Mouse (Mus musculus) ES-E14 (cell line): Measurements from ENCODE around the gene Zfp108. TPM values are rescaled to one million over a fixed set of nuclear protein-coding genes. Genes with fewer than 3 reads are reported as not detected.
A peak's percentile ranks its signal among the peaks of the same experiment; 100 is the strongest.

Source experiments
- DNase-seq: peaks from one replicate; pipeline ENCODE4 v3.0.0-alpha.2; 2013; ENCODE audit warnings: low read depth, low spot score
- H3K27ac ChIP-seq: 2 replicates; pipeline ENCODE4 v1.5.1; 2012; ENCODE audit warnings: low read depth, mild to moderate bottlenecking, low read length, moderate library complexity, mixed read lengths; ENCODE audit not compliant: poor library complexity, insufficient read depth, severe bottlenecking
- H3K36me3 ChIP-seq: 2 replicates; pipeline ENCODE4 v1.6.1; 2012; ENCODE audit warnings: mild to moderate bottlenecking, low read length, moderate library complexity, mixed read lengths; ENCODE audit not compliant: control insufficient read depth, poor library complexity, insufficient read depth, severe bottlenecking
- H3K4me1 ChIP-seq, 2 experiments: fragments of 150-350 bp in 1 of 2; sonication (generic) in 1 of 2; 2 replicates each; pipeline ENCODE4 v1.6.1; 2012; ENCODE audit warnings: low read length in 2 of 2, mild to moderate bottlenecking in 1 of 2, mixed read lengths in 1 of 2; ENCODE audit not compliant: control insufficient read depth in 2 of 2, insufficient read depth in 2 of 2, poor library complexity in 1 of 2
- H3K4me3 ChIP-seq, 2 experiments: fragments of 150-350 bp in 1 of 2; sonication (generic) in 1 of 2; 2 replicates each; pipeline ENCODE4 v1.5.1; 2012; ENCODE audit warnings: low read length in 2 of 2, low read depth in 1 of 2, mild to moderate bottlenecking in 1 of 2, mixed read lengths in 1 of 2; ENCODE audit not compliant: insufficient read depth in 1 of 2, poor library complexity in 1 of 2, severe bottlenecking in 1 of 2
- H3K9ac ChIP-seq: 2 replicates; pipeline ENCODE4 v1.6.1; 2012; ENCODE audit warnings: low read depth, mild to moderate bottlenecking, low read length, mixed read lengths; ENCODE audit not compliant: poor library complexity, insufficient read depth, severe bottlenecking
- H3K9me3 ChIP-seq: fragments of 150-350 bp; sonication (generic); 2 replicates; pipeline ENCODE4 v1.6.1; 2012; ENCODE audit warnings: low read depth, mild to moderate bottlenecking, low read length; ENCODE audit not compliant: control insufficient read depth, insufficient read depth
- CHD2 ChIP-seq: IDR thresholded peaks from 2 replicates; pipeline ENCODE4 v1.6.1; 2014; ENCODE audit warnings: mild to moderate bottlenecking, low read depth, low read length, inconsistent platforms
- HCFC1 ChIP-seq: IDR thresholded peaks from 2 replicates; pipeline ENCODE4 v1.6.1; 2012; ENCODE audit warnings: low read length, inconsistent platforms, borderline replicate concordance; ENCODE audit not compliant: insufficient read depth
- MAFK ChIP-seq: IDR thresholded peaks from 2 replicates; pipeline ENCODE4 v1.6.1; 2014; ENCODE audit warnings: mild to moderate bottlenecking, low read depth, low read length, inconsistent platforms; ENCODE audit not compliant: insufficient read depth
- ZC3H11A ChIP-seq: IDR thresholded peaks from 2 replicates; pipeline ENCODE4 v1.6.1; 2012; ENCODE audit warnings: low read depth, mild to moderate bottlenecking, inconsistent platforms, low read length, borderline replicate concordance
- ZNF384 ChIP-seq: IDR thresholded peaks from 2 replicates; pipeline ENCODE4 v1.6.1; 2012; ENCODE audit warnings: low read depth, low read length, inconsistent platforms
- in situ Hi-C, 2 experiments: fragments of 600-800 bp; cut with MboI; formaldehyde crosslinking; loops; one replicate each; pipeline ENCODE4 v1.15.1; 2025; ENCODE audit warnings: low sequenced_read_pairs in 2 of 2, inconsistent platforms in 1 of 2; ENCODE audit not compliant: unreplicated experiment in 2 of 2
- total RNA-seq: library from RNA; depleted of rRNA; stranded (reverse); fragments of 300-350 nt; gene quantifications from 2 replicates; pipeline ENCODE4 v1.2.3, GENCODE M21; 2012

Gene Zfp108
- total RNA-seq, 1 experiment, result 1.5 TPM

GRCm38 (mm10) chr7:24280031-24280857 lies 25.6 kb downstream of the Zfp108 start:
- Histone ChIP-seq H3K4me3 (peak overlapping the region; percentile 57 to 69), H3K4me1 (peaks cover 7 to 11% of the 10 kb centered on the region in 2 experiments; a peak in 3 of 4 replicates), H3K36me3 (no peaks in the 10 kb centered on the region), H3K9me3 (no peaks in the 10 kb centered on the region), H3K9ac (peak overlapping the region; percentile 77), H3K27ac (peak overlapping the region; percentile 92)
- TF ChIP-seq ZC3H11A (no peak), HCFC1 (no peak), CHD2 (no peak), ZNF384 (no peak), MAFK (no peak)
- in situ Hi-C loops, result no loop called here
- DNase-seq, result no peak

DNA sequence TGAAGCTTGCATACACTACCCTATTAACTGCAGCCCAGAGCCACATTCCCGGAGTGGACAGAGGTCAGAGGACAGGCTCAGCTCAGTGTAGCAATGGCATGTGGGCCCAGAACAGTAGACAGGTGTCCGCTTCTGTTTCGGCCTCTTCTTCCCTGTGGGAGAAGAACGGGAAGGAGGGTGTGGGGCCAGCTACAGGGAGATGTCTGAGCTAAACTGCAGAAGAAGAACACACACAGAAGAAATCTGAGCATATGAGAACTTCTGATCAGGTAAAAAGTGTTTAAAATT lies 26.2 kb downstream of the Zfp108 start:
- peak overlapping the region; percentile 77 for H3K9ac ChIP-seq
- in situ Hi-C loops, result no loop called here

DNA sequence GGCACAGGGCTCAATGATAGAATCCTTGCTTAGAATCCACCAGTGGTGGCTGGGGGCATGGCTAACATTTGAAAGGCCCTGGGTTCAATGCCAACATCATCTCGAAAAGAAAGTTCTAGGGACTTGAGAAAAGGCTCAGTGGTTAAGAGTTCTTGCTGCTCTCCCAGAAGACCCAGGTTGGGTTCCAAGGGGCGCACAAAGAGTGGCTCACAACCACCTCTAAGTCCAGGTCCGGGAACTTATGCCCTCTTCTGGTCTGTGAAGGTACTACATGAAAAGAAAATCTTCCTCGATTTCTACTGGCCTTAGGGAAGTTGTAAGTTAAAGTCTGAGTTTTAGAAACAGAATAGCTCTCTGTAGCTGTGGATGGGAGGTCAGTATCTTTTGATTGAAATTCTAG lies 31.5 kb downstream of the Zfp108 start:
- Histone ChIP-seq H3K27ac (no peak overlapping the region), H3K9me3 (no peaks in the 10 kb centered on the region), H3K4me3 (no peak overlapping the region), H3K36me3 (peaks cover 4% of the 10 kb centered on the region; the same call in 1 of the 2 replicates), H3K4me1 (peaks cover 2 to 3% of the 10 kb centered on the region in 2 experiments; a peak in 1 of 4 replicates), H3K9ac (no peak overlapping the region; the same call in 1 of the 2 replicates)
- DNase-seq, result no peak
- TF ChIP-seq HCFC1 (no peak), ZNF384 (no peak), ZC3H11A (0 out of 2 replicates have a peak, but pooled peaks have one; percentile 22), CHD2 (no peak), MAFK (no peak)
- in situ Hi-C loops, result no loop called here

More for the DNA sequence above, 26.2 kb downstream of the Zfp108 start:
- no peak for TF ChIP-seq MAFK
- no peak for TF ChIP-seq ZC3H11A
- no peak for TF ChIP-seq HCFC1
- TF ChIP-seq ZNF384, result no peak
- TF ChIP-seq CHD2, result no peak
- Histone ChIP-seq H3K9me3 (no peaks in the 10 kb centered on the region), H3K27ac (peak overlapping the region; percentile 83), H3K4me3 (peak overlapping the region; percentile 57 to 69), H3K36me3 (no peaks in the 10 kb centered on the region), H3K4me1 (peaks cover 7 to 11% of the 10 kb centered on the region in 2 experiments; a peak in 3 of 4 replicates)
- no peak for DNase-seq

DNA sequence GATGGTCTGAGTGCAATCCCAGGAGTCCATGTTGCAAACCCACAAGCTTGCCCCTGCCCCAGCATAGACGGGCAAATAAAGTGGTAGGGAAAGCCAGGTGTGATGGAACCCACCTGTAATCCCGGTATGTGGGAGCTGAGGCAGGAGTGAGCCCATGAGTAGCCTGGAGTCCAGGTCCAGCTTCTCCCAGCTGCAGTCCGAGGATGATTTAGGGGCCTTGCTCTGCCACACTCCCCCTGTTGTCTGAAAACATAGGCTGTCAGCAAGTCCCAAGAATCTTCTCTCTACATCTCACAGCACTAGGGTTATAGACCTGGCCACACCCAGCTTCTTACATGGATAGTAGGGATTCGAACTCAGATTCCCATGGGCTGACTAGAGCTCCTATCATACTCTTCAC lies 32.3 kb downstream of the Zfp108 start:
- Histone ChIP-seq H3K9ac (no peak overlapping the region), H3K36me3 (peaks cover 11% of the 10 kb centered on the region; the same call in 1 of the 2 replicates), H3K4me3 (no peak overlapping the region), H3K4me1 (peaks cover 0 to 5% of the 10 kb centered on the region in 2 experiments; a peak in 1 of 4 replicates), H3K9me3 (no peaks in the 10 kb centered on the region), H3K27ac (no peak overlapping the region)
- TF ChIP-seq CHD2 (no peak), MAFK (no peak), HCFC1 (no peak), ZC3H11A (no peak), ZNF384 (no peak)
- in situ Hi-C loops, result no loop called here
- no peak for DNase-seq
